Mouse (Mus musculus) limb, embryonic 14.5 days (tissue): ENCODE results near the gene Slc11a2. TPM values are rescaled to one million over a fixed set of nuclear protein-coding genes. Genes with fewer than 3 reads are reported as not detected.
"Not testable (repeated sequence)": the region's sequence is repeated elsewhere in the genome, so short reads cannot be mapped to it uniquely, and the experiment has no call there.

Experiments used
- ATAC-seq: fragments of 200-750 bp; cut with Nextera tagmentation; 2 replicates; pipeline ENCODE4 v1.8.0; 2017; ENCODE audit warnings: low read depth, moderate number of reproducible peaks, moderate TSS enrichment; ENCODE audit not compliant: low FRiP score
- DNase-seq: peaks from one replicate; pipeline ENCODE4 v3.0.0-alpha.2; 2015; ENCODE audit warnings: low spot score
- H3K27ac ChIP-seq: fragments of 300-500 bp; sonication (generic); replicated peaks from 2 replicates; pipeline ENCODE4 v1.5.1; 2014; ENCODE audit warnings: low read depth, mild to moderate bottlenecking, low read length, moderate library complexity, mixed read lengths
- H3K27me3 ChIP-seq: fragments of 300-500 bp; sonication (generic); 2 replicates; pipeline ENCODE4 v1.6.1; 2014; ENCODE audit warnings: low read length, mixed read lengths; ENCODE audit not compliant: control insufficient read depth, insufficient read depth
- H3K36me3 ChIP-seq: fragments of 300-500 bp; sonication (generic); 2 replicates; pipeline ENCODE4 v1.6.1; 2014; ENCODE audit warnings: mild to moderate bottlenecking, low read length, moderate library complexity, mixed read lengths; ENCODE audit not compliant: control insufficient read depth, insufficient read depth
- H3K4me1 ChIP-seq: fragments of 300-500 bp; sonication (generic); 2 replicates; pipeline ENCODE4 v1.6.1; 2014; ENCODE audit warnings: antibody characterized with exemption, low read length, mixed read lengths; ENCODE audit not compliant: control insufficient read depth, insufficient read depth
- H3K4me2 ChIP-seq: fragments of 300-500 bp; sonication (generic); replicated peaks from 2 replicates; pipeline ENCODE4 v1.6.1; 2014; ENCODE audit warnings: low read depth, mild to moderate bottlenecking, low read length, moderate library complexity; ENCODE audit not compliant: severe bottlenecking
- H3K4me3 ChIP-seq: fragments of 300-500 bp; sonication (generic); replicated peaks from 2 replicates; pipeline ENCODE4 v1.5.1; 2014; ENCODE audit warnings: low read length
- H3K9ac ChIP-seq: fragments of 300-500 bp; sonication (generic); 2 replicates; pipeline ENCODE4 v1.6.1; 2014; ENCODE audit warnings: mild to moderate bottlenecking, low read depth, low read length, moderate library complexity; ENCODE audit not compliant: severe bottlenecking
- H3K9me3 ChIP-seq: fragments of 300-500 bp; sonication (generic); 2 replicates; pipeline ENCODE4 v1.6.1; 2016; ENCODE audit warnings: low read length; ENCODE audit not compliant: control insufficient read depth
- POLR2A ChIP-seq: fragments of 200-500 bp; IDR thresholded peaks from 2 replicates; pipeline ENCODE4 v1.8.0; 2012; ENCODE audit warnings: inconsistent platforms, mild to moderate bottlenecking, moderate library complexity, borderline replicate concordance; ENCODE audit not compliant: insufficient read depth, insufficient read length; ENCODE audit errors: extremely low read depth
- WGBS: fragments of 180-500 bp; shearing (Covaris S2); extraction: QIAGEN DNeasy Blood & Tissue Kit; methylation state at CpG from one replicate; pipeline ENCODE4 v1.1.7; 2014; 5-methylcytosine and 5-hydroxymethylcytosine counted together
- polyA plus RNA-seq, 2 experiments: library from polyadenylated mRNA; depleted of rRNA in 1 of 2; stranded (reverse) in 1 of 2; unstranded in 1 of 2; fragments of >200 nt; fragmentation: Nextera tagmentation in 1 of 2; extraction: Ambion mirVana in 1 of 2; gene quantifications; 2 replicates each; pipeline versions ENCODE4 v1.2.1 to v1.2.3; 2012 to 2014

Gene Slc11a2
- polyA plus RNA-seq, 2 experiments = 20.4 to 30.3 TPM

DNA sequence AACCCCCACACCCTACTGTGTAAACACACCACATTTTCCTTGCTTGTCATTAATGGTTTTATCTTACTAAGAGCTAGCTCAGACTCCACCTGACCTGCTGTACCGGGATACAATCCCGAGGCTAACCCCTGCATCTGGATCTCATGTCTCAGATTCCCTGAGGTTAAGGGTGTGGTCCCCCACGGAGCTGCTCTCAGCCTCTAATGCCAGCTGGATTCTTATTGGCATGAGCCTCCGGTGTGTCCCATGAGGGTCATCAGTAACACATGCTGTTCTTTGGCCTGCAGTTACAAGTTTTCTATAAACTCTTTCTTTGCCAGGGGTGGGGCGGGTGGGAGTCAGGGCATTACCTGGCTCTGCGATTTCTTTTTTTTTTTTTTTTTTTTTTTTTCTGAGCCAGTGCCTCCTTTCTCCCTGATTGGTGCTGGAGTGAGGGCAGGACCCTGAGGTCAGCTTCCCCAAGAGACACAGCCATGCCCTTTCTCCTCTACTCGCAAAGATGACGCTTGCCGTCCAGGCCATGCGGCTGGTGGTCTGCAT, 72.1 kb downstream of the Slc11a2 start, which contains the start of the genes Methig1 and Mettl7a2:
Methig1 (plus strand) TSS at position 439 of the 540 bp plus-strand sequence.
Mettl7a2 (plus strand) TSS at position 490 of the 540 bp plus-strand sequence.
- H3K9me3 ChIP-seq = no peaks in the 10 kb centered on the region
- H3K4me2 ChIP-seq = no peak within 1 kb of the TSS
- no peaks in the 10 kb centered on the region for H3K27me3 ChIP-seq
- no peak for ATAC-seq
- no peak within 1 kb of the TSS for H3K9ac ChIP-seq
- no peaks in the 10 kb centered on the region for H3K36me3 ChIP-seq
- 65% methylated on average over 10 of the region's 10 CpGs for WGBS
- H3K27ac ChIP-seq = no peak within 1 kb of the TSS
- H3K4me1 ChIP-seq = peaks cover 10% of the 10 kb centered on the region
- no peak for TF ChIP-seq POLR2A
- no peak for DNase-seq
- H3K4me3 ChIP-seq = no peak within 1 kb of the TSS

DNA sequence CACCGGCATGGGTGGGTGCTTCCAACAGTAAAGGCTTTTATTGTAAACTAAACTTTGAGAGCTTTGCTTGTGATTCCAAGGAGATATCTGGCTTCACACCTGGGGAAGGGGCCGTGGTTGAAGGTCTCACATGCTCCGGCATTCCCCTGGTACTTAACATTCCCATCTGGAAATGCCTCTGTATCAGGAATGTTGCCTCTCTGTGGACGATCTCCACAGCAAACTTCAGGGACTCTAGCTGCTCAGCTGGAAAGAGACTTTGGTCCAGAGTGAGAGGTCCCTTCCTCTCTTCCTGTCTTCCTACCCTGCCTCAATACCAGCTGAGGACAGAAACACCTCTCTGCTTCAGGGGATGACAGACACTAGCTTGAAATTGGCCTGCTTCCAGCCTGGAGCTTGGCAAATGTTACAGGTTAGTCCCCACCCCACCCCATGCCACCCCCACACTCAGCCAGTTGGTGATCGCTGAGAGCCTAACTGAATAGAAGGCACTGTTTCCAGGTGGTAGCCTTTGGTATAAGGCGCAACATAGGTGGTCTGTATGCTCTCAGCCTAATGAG, 73.3 kb downstream of the Slc11a2 start:
- no peak overlapping the region for H3K4me2 ChIP-seq
- H3K4me1 ChIP-seq = peaks cover 10% of the 10 kb centered on the region
- H3K9me3 ChIP-seq = no peaks in the 10 kb centered on the region
- TF ChIP-seq POLR2A = no peak
- H3K27me3 ChIP-seq = no peaks in the 10 kb centered on the region
- WGBS = 40% methylated on average over 6 of the region's 6 CpGs
- DNase-seq = peak; percentile 10
- no peak for ATAC-seq
- H3K4me3 ChIP-seq = no peak overlapping the region
- H3K36me3 ChIP-seq = no peaks in the 10 kb centered on the region
- H3K9ac ChIP-seq = no peak overlapping the region
- no peak overlapping the region for H3K27ac ChIP-seq

DNA sequence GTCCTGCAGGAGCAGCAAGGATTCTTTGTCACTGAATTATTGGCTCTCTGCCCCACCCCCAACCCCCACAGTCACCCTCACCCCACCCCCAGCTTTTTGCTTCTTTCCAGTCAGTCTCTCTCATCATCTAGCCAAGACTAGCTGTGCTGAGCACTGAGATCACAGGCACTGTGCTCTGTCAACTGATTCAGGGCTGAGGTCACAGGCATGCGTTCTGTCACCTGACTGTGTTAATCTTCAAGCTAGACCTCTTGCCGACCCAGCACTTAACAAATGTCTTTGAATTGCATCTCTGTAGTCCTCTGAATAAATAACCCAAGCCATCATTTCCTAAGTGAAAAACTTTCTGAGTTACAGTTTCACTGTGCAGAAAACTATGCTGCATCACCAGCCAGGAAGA, 75.4 kb downstream of the Slc11a2 start:
- DNase-seq (no peak), ATAC-seq (no peak)
- H3K27ac ChIP-seq = no peak overlapping the region
- WGBS = 32% methylated on average over 2 of the region's 2 CpGs
- H3K9ac ChIP-seq = no peak overlapping the region
- H3K36me3 ChIP-seq = no peaks in the 10 kb centered on the region
- H3K9me3 ChIP-seq = no peaks in the 10 kb centered on the region
- H3K27me3 ChIP-seq = no peaks in the 10 kb centered on the region
- TF ChIP-seq POLR2A = no peak
- H3K4me2 ChIP-seq = no peak overlapping the region
- peaks cover 10% of the 10 kb centered on the region for H3K4me1 ChIP-seq
- no peak overlapping the region for H3K4me3 ChIP-seq

DNA sequence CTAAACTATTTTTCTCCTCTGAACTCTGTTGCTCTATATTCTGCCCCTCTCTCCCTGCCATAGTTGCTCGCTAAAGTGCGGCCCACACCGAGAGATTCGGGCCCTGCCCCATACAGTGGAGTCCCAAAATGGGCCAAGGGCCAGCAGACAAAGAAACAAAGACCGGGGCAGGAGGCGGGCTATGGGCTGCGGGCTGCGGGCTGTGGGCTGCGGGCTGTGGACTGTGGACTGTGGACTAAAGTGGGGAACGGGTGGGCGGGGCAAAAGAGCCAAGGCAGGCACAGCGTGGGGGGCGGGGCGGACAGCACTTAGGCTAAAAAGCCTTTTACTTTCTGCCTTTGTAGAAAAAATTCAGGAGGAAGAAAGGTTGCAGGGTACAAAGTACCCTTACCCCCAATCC, 78.1 kb downstream of the Slc11a2 start:
- Histone ChIP-seq H3K4me3 (no peak overlapping the region), H3K9me3 (no peaks in the 10 kb centered on the region), H3K9ac (no peak overlapping the region), H3K4me1 (peaks cover 7% of the 10 kb centered on the region), H3K36me3 (no peaks in the 10 kb centered on the region), H3K27me3 (no peaks in the 10 kb centered on the region), H3K4me2 (no peak overlapping the region), H3K27ac (0 out of 2 replicates have a peak overlapping the region, but pooled peaks have one; percentile 52)
- WGBS = 65% methylated on average over 14 of the region's 14 CpGs
- ATAC-seq = no peak
- no peak for TF ChIP-seq POLR2A
- DNase-seq = no peak

DNA sequence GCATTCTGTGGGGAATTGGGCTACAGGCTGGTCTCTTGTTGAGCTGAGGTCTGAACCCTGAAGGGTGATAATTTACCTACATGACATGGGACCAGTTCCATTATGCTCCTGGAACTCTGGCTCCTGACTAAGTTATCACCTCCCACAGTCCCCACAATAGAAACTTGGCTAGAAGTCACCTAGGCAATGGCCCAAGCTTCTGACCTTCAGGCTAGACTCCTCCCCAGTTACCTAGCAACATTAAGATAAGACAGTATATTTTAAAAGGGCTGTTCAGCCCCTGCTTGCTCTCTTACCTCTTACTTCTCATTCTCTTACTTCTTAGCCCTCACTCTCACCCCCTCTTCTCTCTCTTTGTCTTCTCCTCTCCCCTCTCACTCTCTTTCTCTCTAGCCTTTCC, 79.4 kb downstream of the Slc11a2 start:
- Histone ChIP-seq H3K4me1 (no peaks in the 10 kb centered on the region), H3K4me2 (no peak overlapping the region), H3K9me3 (no peaks in the 10 kb centered on the region), H3K27me3 (no peaks in the 10 kb centered on the region), H3K4me3 (no peak overlapping the region), H3K36me3 (no peaks in the 10 kb centered on the region), H3K9ac (no peak overlapping the region), H3K27ac (no peak overlapping the region)
- no peak for TF ChIP-seq POLR2A
- DNase-seq = no peak
- no peak for ATAC-seq

DNA sequence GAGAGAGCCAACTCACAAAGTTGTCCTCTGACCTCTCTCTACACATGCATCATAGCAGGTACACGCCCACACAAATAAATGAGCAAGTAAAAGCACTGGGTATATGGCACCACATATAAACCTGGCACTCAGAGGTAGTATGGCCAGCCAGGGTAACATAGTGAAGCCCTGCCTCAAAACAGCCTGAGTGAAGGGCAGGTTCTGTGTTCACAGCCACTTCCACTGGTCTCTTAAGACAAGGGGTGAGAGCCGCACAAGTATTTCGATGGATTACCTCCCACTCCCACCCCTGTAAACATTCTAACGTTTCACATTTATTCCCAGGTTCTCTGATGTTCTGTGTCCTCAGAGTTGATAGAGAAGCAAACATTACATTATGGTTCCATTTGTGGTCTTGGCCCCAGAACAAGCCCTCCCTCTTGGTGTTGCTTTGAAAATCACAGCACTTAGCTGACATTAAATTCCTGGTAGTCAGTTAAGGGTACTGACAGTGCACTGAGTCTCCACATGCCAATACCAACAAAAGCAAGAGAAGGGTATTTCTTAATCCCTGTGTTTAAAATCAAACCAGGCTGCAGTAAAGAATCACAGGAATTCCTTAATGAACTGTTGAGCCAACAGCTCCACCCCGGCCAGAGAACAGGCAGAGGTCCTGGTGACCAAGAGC, 83.4 kb downstream of the Slc11a2 start:
- not testable (repeated sequence) for H3K9me3 ChIP-seq, H3K27ac ChIP-seq, H3K4me3 ChIP-seq, H3K36me3 ChIP-seq, H3K27me3 ChIP-seq, H3K9ac ChIP-seq, H3K4me2 ChIP-seq, DNase-seq, H3K4me1 ChIP-seq, ATAC-seq
- 49% methylated on average over 4 of the region's 5 CpGs for WGBS

Other genes starting within 250 kb of the Slc11a2 start
- 44.2 and 49.4 TPM in 2 replicates for gene Atf1, start 197.3 kb downstream of the Slc11a2 start, polyA plus RNA-seq (2012; rRNA removed)
- gene Atf1, start 197.3 kb downstream of the Slc11a2 start, polyA plus RNA-seq (2014; fragmentation: Nextera tagmentation; extraction: Ambion mirVana) = 32.8 and 43.1 TPM in 2 replicates
- gene Tmprss12, start 144.2 kb downstream of the Slc11a2 start, polyA plus RNA-seq (2012; rRNA removed) = not detected in 2 replicates
- gene Tmprss12, start 144.2 kb downstream of the Slc11a2 start, polyA plus RNA-seq (2014; fragmentation: Nextera tagmentation; extraction: Ambion mirVana) = not detected in 2 replicates
- 12.2 and 14.9 TPM in 2 replicates for gene Mettl7a1, start 120.9 kb downstream of the Slc11a2 start, polyA plus RNA-seq (2012; rRNA removed)
- gene Mettl7a1, start 120.9 kb downstream of the Slc11a2 start, polyA plus RNA-seq (2014; fragmentation: Nextera tagmentation; extraction: Ambion mirVana) = 3.0 and 4.1 TPM in 2 replicates
- 0.55 and 0.60 TPM in 2 replicates for gene Mettl7a3, start 90.1 kb downstream of the Slc11a2 start, polyA plus RNA-seq (2012; rRNA removed)
- gene Mettl7a3, start 90.1 kb downstream of the Slc11a2 start, polyA plus RNA-seq (2014; fragmentation: Nextera tagmentation; extraction: Ambion mirVana) = 0.64 and 0.70 TPM in 2 replicates
- gene Methig1, start 71.9 kb downstream of the Slc11a2 start, polyA plus RNA-seq (2012; rRNA removed) = 0.05 TPM in 1 of 2 replicates, not detected in the other
- gene Methig1, start 71.9 kb downstream of the Slc11a2 start, polyA plus RNA-seq (2014; fragmentation: Nextera tagmentation; extraction: Ambion mirVana) = not detected in 2 replicates
- gene Mettl7a2, start 71.9 kb downstream of the Slc11a2 start, polyA plus RNA-seq (2012; rRNA removed) = 0.08 and 0.13 TPM in 2 replicates
- not detected in 2 replicates for gene Mettl7a2, start 71.9 kb downstream of the Slc11a2 start, polyA plus RNA-seq (2014; fragmentation: Nextera tagmentation; extraction: Ambion mirVana)
- gene Higd1c, start 60.5 kb downstream of the Slc11a2 start, polyA plus RNA-seq (2012; rRNA removed) = not detected in 2 replicates
- not detected in 2 replicates for gene Higd1c, start 60.5 kb downstream of the Slc11a2 start, polyA plus RNA-seq (2014; fragmentation: Nextera tagmentation; extraction: Ambion mirVana)
- gene Gm5475, start 2.9 kb downstream of the Slc11a2 start, polyA plus RNA-seq (2012; rRNA removed) = 0.03 and 0.04 TPM in 2 replicates
- 0.12 TPM in 1 of 2 replicates, not detected in the other for gene Gm5475, start 2.9 kb downstream of the Slc11a2 start, polyA plus RNA-seq (2014; fragmentation: Nextera tagmentation; extraction: Ambion mirVana)
- 62.4 and 72.0 TPM in 2 replicates for gene Letmd1, start 44.0 kb upstream of the Slc11a2 start, polyA plus RNA-seq (2012; rRNA removed)
- gene Letmd1, start 44.0 kb upstream of the Slc11a2 start, polyA plus RNA-seq (2014; fragmentation: Nextera tagmentation; extraction: Ambion mirVana) = 27.9 and 29.8 TPM in 2 replicates
- gene Csrnp2, start 70.4 kb upstream of the Slc11a2 start, polyA plus RNA-seq (2012; rRNA removed) = 14.6 and 17.9 TPM in 2 replicates
- gene Csrnp2, start 70.4 kb upstream of the Slc11a2 start, polyA plus RNA-seq (2014; fragmentation: Nextera tagmentation; extraction: Ambion mirVana) = 18.2 and 20.8 TPM in 2 replicates
- 30.1 and 30.5 TPM in 2 replicates for gene Tfcp2, start 126.9 kb upstream of the Slc11a2 start, polyA plus RNA-seq (2012; rRNA removed)
- 23.2 and 26.1 TPM in 2 replicates for gene Tfcp2, start 126.9 kb upstream of the Slc11a2 start, polyA plus RNA-seq (2014; fragmentation: Nextera tagmentation; extraction: Ambion mirVana)
- 24.9 and 32.4 TPM in 2 replicates for gene Pou6f1, start 174.9 kb upstream of the Slc11a2 start, polyA plus RNA-seq (2012; rRNA removed)
- 9.8 and 13.5 TPM in 2 replicates for gene Pou6f1, start 174.9 kb upstream of the Slc11a2 start, polyA plus RNA-seq (2014; fragmentation: Nextera tagmentation; extraction: Ambion mirVana)
- gene Dazap2, start 190.3 kb upstream of the Slc11a2 start, polyA plus RNA-seq (2012; rRNA removed) = 139 and 213 TPM in 2 replicates
- gene Dazap2, start 190.3 kb upstream of the Slc11a2 start, polyA plus RNA-seq (2014; fragmentation: Nextera tagmentation; extraction: Ambion mirVana) = 185 and 191 TPM in 2 replicates
- gene Smagp, start 211.9 kb upstream of the Slc11a2 start, polyA plus RNA-seq (2012; rRNA removed) = 18.5 and 19.7 TPM in 2 replicates
- gene Smagp, start 211.9 kb upstream of the Slc11a2 start, polyA plus RNA-seq (2014; fragmentation: Nextera tagmentation; extraction: Ambion mirVana) = 21.5 and 25.4 TPM in 2 replicates
- gene Bin2, start 244.5 kb upstream of the Slc11a2 start, polyA plus RNA-seq (2012; rRNA removed) = 3.7 and 4.7 TPM in 2 replicates
- gene Bin2, start 244.5 kb upstream of the Slc11a2 start, polyA plus RNA-seq (2014; fragmentation: Nextera tagmentation; extraction: Ambion mirVana) = 2.3 and 3.5 TPM in 2 replicates